Mouse (Mus musculus) lung, postnatal 0 days (tissue): ENCODE data around the gene Dop1b.

ENCODE experiments used
- CTCF ChIP-seq: IDR thresholded peaks from 2 replicates; pipeline ENCODE4 v1.5.1; 2016; ENCODE audit warnings: antibody characterized with exemption, mild to moderate bottlenecking
- EP300 ChIP-seq: IDR thresholded peaks from 2 replicates; pipeline ENCODE4 v1.6.1; 2016; ENCODE audit warnings: antibody characterized with exemption, mild to moderate bottlenecking, control low read depth

- TF ChIP-seq CTCF (no peak), EP300 (no peak)
These were observed 28.0 kb upstream of the Dop1b start for GRCm38 (mm10) chr16:93683508-93684236.
